In genomic region chrX:112978583-112978982, GRCm38 (mm10) we compare ENCODE assay signal across 10 mouse cellular contexts.
A peak's percentile ranks its signal among the peaks of the same experiment; 100 is the strongest.
DNase-seq lines count a peak whose midpoint lies in the region; ATAC-seq and TF ChIP-seq lines count a peak whose summit lies in the region.
"Had no signal": no experiment of that assay in that cellular context is flagged by ENCODE, and none has a peak within 500 bp of the region (broad histone marks: within the 10 kb centered on the region; RNA-seq: fewer than 3 reads in every experiment).

No protein-coding gene starts in this region.

- no peaks in the 10 kb centered on the region for H3K36me3 ChIP-seq in ES-E14 (ENCODE audit: control insufficient read depth, insufficient read depth, low read length, poor library complexity, severe bottlenecking)
- H3K36me3 ChIP-seq: embryonic facial prominence, embryonic 15.5 days had no signal

- no peaks in the 10 kb centered on the region for H3K4me1 ChIP-seq in ES-E14 (ENCODE audit: control insufficient read depth in 2 of 2, insufficient read depth in 2 of 2, low read length in 2 of 2, poor library complexity in 1 of 2)
- H3K4me1 ChIP-seq: embryonic facial prominence, embryonic 15.5 days had no signal

- ATAC-seq in frontal cortex, adult (ENCODE audit: low TSS enrichment) = no peak

- H3K4me3 ChIP-seq in ES-E14 (ENCODE audit: insufficient read depth in 1 of 2, low read depth in 1 of 2, low read length in 2 of 2, poor library complexity in 1 of 2, severe bottlenecking in 1 of 2) = no peak overlapping the region
- H3K4me3 ChIP-seq: embryonic facial prominence, embryonic 15.5 days; myocyte had no signal

- in situ Hi-C loops in ES-E14 (cut with MboI; ENCODE audit: low sequenced_read_pairs in 2 of 2, unreplicated experiment in 2 of 2) = no loop called here

- no peak overlapping the region for H3K27ac ChIP-seq in ES-E14 (ENCODE audit: insufficient read depth, low read depth, low read length, poor library complexity, severe bottlenecking)
- H3K27ac ChIP-seq: embryonic facial prominence, embryonic 15.5 days had no signal

- peak; percentile 2 to 3 for DNase-seq in cerebellum, adult 18-20 months
- DNase-seq in cerebellum, adult 11-12 months = no peak
- peak; percentile 1 for DNase-seq in left cerebral cortex, postnatal 4 days
- DNase-seq in left cerebral cortex, adult 18-20 months (ENCODE audit: low spot score in 2 of 2) = no peak
- peak; percentile 1 for DNase-seq in ES-E14 (ENCODE audit: low read depth, low spot score)
- peak; percentile 25 for DNase-seq in layer of hippocampus, adult 9-10 months (ENCODE audit: low spot score)
- no peak for DNase-seq in ovary, adult 18-20 months (ENCODE audit: low spot score)

- intact Hi-C loops in left cerebral cortex, postnatal 4 days (cut with DNase I) = no loop called here

- H3K9me3 ChIP-seq in ES-E14 (ENCODE audit: control insufficient read depth, insufficient read depth, low read depth, low read length) = no peaks in the 10 kb centered on the region
- H3K9me3 ChIP-seq: embryonic facial prominence, embryonic 15.5 days had no signal

- no peak overlapping the region for H3K9ac ChIP-seq in ES-E14 (ENCODE audit: insufficient read depth, low read depth, low read length, poor library complexity, severe bottlenecking)
- H3K9ac ChIP-seq: embryonic facial prominence, embryonic 15.5 days had no signal

TF ChIP-seq in ES-E14, 5 proteins besides CTCF, POLR2A, EP300 and RAD21:
- TF ChIP-seq ZC3H11A (IDR thresholded peaks at IDR 0.05; ENCODE audit: borderline replicate concordance, low read depth, low read length) (no peak), ZNF384 (IDR thresholded peaks at IDR 0.05; ENCODE audit: low read depth, low read length) (no peak), HCFC1 (IDR thresholded peaks at IDR 0.05; ENCODE audit: borderline replicate concordance, insufficient read depth, low read length) (no peak)

Comparison
In these comparisons a context has a peak if more than half of its experiments do, and no peak if none do; other contexts are left out.
1. DNase-seq: peak in cerebellum, adult 18-20 months (2 of 2), left cerebral cortex, postnatal 4 days (single experiment), ES-E14 (single experiment) and layer of hippocampus, adult 9-10 months (single experiment); none in cerebellum, adult 11-12 months (single experiment), left cerebral cortex, adult 18-20 months (0 of 2) and ovary, adult 18-20 months (single experiment).